Mouse (Mus musculus): ENCODE data around the gene Trim8. TPM values are rescaled to one million over a fixed set of nuclear protein-coding genes. Genes with fewer than 3 reads are reported as not detected.

Gene Trim8
- total RNA-seq, 2 experiments from 2014 or later: 19.0 to 19.2 TPM

DNA sequence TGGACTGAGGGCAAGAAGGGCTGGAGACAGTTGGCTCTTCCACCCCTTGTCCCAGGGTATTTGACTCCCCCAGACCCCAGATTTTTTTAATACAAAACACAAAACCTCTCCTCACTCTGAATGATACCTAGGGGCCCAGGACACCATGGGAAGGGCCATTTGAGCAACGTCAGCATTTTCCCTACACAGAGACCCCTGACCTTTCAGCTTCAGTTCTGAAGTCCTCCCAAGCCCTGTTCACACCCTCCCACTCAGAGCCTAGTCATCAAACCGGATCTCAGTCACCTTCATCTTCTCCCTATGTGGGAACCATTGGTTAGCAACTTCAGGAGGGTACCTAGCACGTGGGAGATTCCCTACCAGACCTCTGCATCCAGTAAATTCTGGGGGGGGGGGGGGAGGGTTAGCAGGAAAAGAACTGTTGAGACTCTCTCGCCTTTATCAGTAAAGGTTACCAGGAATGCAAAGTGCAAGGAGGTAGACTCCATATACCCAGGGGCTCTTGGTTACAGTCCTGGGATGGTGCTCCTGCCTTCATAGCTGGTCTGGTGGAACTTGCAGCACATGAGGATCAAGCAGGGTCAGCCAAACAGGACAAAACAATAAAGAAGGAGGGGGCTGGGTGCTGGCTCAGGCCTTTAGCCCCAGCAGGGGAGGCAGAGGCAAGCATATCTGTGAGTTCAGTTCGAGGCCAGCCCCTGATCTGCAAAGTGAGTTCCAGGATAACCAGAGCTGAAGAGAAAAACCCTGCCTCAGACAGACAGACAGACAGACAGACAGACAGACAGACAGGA is 17.5 kb downstream of the Trim8 start:
- DNase-seq: no peak
- intact Hi-C loops (cut with DNase I): no loop called here

DNA sequence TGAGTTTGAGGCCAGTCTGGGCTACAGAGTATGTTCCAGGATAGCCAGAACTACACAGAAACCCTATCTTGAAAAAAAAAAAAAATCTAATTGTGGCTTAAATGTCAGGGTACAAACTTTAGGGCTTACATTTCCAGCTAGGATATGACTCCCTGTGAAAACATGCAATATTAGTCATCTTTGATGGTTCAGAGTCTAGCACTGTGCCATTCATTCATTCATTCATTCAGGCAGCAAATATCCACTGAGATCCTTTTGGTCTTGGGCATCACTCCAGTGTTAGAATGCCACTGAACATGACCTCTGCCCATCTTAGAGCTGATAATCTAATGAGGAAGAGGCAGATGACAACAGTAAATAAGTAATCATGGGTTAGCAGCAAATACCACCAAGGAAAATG is 20.2 kb downstream of the Trim8 start:
- no peak for DNase-seq
- intact Hi-C loops (cut with DNase I): no loop called here

DNA sequence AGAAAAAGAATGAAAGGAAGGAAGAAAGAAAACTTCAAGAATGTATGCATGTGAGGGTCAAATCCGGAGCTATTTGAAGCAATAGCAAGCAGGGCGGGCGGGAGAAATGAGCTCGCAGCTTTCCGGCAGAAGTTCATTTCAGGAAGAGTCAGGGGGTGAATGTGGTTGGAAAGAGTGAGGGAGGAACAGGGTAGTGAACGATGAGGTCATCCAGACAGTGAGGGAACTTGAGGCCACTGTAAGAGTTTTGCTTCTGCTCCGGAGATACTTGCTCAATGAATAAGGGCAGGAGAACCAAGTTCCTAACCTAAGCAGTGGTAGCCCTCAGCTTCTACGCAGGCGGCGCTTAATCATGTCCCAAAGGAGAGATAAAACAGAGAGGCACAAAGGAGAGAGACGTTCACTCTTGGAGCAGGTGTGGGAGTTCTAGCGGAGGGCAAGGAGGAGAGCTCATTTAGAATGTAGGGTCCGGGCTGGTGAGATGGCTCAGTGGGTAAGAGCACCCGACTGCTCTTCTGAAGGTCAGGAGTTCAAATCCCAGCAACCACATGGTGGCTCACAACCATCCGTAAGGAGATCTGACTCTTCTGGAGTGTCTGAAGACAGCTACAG is 21.0 kb downstream of the Trim8 start:
- no peak for DNase-seq
- intact Hi-C loops (cut with DNase I): no loop called here

DNA sequence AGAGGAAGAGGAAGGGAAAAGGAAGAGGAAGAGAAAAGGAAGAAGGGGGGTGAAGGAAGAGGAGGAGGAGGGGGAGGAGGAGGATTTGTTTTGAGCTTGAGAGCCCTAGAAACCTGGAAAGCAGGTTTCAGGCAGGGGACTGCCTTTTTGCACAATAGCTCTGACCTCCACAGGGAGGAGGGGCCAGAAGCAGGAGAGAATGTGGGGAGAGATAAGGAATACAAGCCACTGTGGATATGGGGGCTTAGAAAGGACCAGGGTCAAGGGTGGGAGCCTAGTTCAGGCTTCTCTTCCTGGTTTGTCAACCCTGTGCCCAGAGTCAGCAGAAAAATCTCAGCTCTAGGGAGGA is 21.6 kb downstream of the Trim8 start:
- intact Hi-C loops (cut with DNase I): no loop called here
- DNase-seq: no peak

DNA sequence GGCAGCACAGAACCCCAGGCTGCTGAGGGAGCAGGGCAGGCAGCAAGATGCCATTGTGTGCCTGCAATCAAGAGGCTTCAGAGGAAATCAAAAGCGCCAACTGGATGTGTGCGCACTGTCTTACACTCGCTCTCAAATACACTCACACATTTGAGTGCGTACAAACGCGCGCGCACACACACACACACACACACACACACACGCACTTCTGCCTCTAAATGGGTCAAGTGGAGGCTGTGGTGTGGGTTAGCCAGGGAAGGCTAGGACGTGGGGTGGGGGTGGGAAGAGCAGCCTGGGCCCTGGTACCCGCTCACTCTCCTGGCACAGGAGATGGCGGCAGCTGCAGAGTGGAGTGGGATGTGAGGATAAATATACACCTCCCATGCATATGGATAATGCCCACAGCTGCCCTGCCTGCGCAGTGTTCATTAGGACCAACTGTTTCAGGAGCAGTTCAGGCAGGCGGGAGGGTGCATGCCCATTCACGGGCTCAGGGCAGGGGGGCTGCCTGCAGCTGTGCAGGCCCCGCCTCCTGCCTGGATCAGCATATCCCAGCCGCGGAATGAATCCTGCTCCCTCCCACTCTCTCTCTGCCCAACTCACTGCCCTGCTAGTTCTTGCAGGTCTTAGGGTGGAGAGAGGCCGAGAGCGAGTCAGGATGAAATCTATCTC is 22.1 kb downstream of the Trim8 start:
- intact Hi-C loops (cut with DNase I): no loop called here

DNA sequence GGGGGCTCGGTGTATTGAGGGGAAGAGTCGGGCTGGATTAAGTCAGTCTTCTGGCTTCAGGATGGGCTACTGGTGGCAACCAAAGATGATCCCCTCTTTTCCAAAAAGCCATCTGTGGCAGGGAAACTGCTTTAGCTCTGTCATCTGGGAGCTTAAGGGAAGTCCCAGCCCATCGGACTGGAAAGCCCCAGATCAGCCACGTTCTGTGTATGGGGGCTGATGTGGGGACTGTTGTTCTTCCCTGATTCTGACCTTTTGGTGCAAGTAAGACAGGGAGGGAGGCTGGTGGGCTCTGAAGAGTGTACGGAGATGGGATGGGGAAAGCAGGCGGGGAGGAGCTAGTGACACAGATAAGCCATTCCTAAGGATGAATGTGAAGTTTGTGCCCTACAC is 22.6 kb downstream of the Trim8 start:
- DNase-seq: no peak
- intact Hi-C loops (cut with DNase I): no loop called here

More for the DNA sequence above, 22.1 kb downstream of the Trim8 start:
- DNase-seq: no peak

DNA sequence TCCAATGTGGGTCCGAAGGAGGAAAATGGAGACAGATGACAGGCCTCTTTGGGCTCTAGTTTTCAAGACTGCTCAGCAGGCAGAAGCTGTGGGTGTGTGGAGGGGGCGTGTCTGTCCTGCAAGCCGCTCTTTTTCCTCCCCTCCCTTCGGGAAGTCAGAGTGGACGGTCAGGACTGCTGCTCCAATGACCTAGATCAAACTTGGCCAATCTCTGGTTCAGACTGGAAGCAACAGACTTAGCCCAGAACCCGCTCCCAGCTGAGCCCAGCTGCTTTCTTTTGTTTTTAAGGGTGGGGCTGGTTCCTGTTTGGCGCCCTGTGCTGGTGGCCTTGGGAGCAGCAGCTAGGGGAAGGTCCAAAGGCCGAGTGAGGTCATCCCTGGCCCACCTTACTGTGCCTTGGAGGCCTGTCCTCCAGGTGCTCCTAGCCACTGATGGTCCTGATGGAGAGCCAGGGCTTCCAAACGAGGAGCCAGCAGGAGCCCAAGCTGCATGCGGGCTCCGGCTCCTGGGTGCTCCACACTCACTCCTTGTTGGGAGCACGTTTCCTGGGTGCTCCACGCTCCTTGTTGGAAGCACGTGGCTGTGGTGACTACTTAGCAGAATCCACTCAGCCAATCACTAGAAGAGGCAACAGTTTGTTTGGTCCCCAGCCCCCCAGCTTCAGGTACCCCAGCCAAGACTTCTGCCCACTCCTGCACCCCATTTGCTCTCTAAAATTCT is 23.3 kb downstream of the Trim8 start:
- peak; percentile 48 to 58 for DNase-seq
- intact Hi-C loops (cut with DNase I): no loop called here

DNA sequence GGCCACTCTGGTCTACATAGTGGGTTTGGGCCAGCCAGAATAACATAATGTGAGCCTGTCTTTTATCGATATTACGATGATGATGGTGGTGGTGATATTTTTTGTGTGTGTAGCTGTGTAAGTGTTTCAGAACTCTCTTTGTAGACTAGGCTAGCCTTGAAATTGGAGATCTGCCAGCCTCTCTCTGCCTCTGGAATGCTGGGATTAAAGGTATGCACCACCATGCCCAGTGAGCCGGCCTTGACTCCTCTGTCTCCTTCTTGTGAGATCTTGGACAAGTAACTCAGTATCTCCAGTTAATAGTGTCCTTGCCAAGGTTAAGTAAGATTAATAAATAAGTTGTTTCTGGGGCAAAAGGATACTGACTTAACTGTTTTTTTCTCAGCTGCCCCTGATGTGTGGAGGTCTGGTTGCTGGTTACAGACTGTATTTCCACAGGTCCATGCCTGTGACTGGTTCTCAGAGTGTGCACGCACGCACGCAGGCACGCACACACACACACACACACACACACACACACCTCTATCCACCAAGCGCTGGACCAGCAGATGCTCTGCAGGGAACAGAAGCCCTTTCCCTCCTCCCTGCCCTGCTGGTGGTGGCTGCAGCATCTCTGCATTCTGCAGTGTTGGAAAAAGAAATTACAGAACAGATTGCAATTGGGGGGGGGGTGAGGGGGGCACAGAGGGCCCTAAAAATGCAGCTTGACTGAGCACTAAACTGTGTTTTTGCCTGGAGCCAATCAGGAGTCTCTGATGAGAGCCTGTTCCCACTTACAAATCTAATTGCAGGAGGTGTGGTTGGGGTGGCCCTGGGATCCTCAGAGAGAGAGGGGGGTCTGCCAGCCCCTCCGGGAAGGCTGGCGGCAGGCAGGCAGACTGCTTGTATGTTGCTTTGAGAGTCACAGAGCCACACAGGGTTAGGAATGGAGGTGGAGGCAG is 24.5 kb downstream of the Trim8 start:
- intact Hi-C loops (cut with DNase I): no loop called here
- DNase-seq: no peak

DNA sequence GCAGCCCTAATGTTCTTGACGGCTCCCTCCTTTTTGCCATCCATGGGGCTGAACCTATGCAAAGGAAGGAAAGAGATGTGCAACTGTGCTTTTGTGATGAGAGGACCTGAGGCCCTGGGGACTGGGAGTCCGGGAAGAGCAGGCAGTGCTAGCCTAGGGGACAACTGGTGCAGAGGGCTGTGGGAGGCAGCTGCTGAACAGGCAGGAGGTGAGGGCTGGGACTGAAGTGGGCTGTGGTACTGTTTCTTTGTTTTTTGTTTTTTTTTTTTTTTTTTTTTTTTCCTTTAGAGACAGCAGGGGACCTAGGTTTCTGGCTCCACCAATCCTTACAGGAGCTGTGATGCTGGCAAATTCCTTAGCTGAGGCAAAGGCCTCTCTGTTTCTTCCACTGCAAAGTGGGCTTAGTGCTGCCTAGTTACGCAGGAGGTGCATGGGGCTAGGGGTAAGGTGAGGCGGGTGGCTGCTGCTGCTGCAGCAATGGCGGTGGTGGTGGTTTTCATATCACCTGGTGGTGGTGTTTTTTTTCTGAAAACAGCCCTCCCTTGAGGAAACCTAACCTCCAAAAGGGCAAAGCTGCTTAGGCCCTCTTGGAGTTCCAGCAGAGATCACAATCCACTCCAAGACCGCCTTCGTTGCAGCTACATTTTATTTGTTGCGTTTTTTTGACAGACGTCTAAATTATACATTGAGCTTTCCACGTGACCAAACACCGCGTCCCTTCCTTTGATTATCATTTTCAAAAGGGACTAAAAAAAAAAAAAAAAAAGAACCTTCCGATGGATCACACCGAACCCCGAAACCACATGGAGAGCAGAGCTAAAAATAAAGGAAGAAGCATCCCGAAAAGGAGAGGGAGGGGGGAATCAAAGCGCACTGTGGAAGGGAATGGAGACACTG is 26.4 kb downstream of the Trim8 start:
- no peak for DNase-seq
- intact Hi-C loops (cut with DNase I): no loop called here

DNA sequence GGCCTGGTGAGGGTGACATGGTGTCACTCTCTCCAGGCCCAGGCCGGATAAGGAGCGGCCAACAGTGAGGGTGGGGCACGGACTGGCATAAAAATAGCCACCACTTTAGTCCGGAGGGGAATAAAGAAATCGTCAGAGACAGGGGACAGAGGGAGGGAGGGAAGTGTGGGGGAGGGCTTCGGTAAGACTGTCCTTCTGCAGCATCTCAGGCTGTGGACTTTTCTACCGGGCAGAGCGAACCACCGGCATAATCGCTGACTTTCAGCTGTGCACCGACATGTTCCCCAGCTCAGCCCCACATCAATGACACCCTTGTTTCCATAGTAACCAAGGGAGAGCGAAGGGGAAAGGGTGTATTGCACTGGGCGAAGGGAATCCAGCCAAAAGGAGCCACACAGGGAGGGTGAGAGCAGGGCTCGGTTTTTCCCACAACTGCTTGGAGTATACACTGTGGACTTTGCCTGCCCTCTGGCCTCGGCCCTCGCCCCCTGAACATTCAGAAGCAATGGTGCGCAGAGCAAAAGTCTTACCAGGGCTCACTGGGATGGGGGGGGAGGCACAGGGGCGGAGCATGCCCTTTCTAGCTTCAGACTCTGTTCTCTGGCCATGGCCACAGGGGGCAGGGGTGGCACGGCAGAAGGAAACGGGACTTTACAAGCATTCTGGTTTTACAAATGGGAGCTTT is 27.2 kb downstream of the Trim8 start:
- DNase-seq: peak in 1 of 2 experiments; percentile 46
- intact Hi-C loops (cut with DNase I): no loop called here

DNA sequence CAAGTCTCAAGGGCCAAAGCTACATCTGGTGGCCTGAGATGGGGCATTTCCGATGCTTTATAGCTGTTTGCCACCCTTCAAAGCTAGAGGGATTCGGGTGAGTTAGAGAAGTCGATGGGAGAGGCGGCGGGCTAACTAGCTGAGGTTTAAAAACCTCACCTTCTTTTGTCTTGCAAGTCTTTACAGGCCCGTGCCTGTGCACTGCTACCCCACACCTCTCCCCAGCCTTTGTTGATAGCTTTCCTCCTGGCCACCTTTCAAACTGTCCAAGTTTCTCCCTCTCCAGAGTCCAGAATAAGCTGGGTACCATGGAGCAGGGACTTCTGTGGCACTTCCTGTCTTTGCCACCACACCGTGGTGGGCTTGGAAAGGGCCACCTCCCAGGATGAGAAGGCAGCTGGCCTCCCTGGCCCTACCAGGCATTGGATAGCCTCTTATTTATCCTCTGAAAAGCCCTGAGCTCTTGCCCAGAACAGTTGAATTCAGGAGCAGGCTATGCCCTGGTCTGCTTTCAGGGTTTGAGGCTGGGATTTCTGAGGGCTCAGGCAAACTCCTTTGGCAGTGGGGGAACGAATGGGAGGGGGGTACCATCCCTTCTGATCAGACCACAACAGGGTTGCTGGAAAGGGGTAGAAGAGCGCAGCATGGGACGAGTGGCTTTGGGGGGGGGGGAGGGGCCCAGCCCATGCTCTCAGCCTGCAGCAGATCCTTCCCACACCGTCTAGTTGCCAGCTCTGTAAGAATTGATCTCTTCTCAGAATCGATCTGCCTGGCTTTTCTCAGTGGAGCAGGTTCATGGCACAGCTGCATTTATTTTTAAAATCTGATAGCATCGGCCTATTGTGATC is 28.3 kb downstream of the Trim8 start:
- intact Hi-C loops (cut with DNase I): no loop called here
- DNase-seq: no peak

DNA sequence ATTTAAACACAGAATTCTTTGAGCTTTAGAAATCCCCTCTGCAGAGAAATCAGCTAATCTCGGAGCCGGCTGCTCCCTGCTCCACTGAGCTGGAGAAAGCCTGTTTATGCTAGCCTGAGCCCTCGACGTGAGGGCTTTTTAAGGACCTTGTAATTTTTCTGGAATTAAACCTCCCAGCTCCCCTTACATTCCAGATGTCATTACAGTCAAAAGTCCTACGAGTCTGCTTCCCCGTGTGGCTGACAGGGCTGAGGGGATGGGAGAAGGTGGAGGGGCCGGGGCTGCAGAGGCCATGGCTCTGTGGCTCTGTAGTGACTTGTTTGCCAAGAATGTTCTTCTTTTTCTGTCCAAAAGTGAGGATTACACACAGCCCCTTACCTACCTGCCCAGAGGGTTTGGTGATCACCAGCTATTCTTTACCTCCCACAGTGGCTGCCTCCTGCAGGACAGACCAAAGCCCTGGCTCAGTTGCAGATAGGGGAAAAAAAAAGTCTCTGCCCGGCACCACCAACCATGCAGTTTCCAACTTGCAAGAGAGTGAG is 29.0 kb downstream of the Trim8 start:
- intact Hi-C loops (cut with DNase I): no loop called here
- DNase-seq: no peak

DNA sequence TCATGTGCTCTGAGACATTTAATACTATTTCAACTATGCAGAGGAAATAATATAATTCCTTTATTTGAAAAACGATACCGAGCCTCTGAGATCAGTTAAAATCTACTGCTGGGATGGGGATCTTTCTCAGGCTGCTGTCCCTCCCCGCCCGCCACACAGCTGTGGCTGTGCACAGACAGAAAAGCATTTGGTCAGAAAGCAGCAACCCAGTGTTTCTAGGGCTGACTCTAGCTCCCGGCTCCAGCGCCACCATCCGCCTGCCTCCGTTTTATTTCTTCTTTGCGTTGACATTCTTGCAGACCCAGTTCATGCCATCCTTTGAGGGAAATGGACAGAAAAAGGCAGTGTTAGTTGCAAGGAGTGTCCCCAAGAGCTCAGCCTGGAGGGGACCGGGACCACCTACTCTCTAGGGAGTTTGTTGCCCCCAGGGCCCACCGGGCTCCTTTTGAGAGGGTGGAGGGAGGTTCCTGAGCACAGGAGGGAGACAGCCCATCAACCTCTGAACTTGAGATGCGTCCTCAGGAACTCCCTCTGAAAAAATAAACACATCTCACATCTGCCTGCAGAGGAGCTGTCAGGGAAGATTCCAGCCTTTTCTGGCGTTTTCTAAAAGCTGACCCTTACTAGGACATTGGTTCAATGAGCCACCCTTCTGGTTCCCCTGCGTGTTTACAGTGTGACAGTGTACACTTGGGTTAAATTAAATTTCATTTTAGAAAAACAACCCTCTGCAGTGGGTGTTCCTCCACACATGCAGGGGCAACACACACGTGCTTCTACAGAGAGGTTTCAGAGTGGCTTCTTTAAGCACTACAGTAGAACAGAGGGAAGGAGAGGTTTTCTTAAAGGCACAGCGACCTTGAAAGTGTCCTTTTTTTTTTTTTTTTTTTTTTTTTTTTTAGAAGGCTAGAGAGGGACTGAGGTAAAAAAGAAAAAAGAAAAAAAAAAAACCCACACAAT is 29.8 kb downstream of the Trim8 start:
- no peak for DNase-seq
- intact Hi-C loops (cut with DNase I): no loop called here

DNA sequence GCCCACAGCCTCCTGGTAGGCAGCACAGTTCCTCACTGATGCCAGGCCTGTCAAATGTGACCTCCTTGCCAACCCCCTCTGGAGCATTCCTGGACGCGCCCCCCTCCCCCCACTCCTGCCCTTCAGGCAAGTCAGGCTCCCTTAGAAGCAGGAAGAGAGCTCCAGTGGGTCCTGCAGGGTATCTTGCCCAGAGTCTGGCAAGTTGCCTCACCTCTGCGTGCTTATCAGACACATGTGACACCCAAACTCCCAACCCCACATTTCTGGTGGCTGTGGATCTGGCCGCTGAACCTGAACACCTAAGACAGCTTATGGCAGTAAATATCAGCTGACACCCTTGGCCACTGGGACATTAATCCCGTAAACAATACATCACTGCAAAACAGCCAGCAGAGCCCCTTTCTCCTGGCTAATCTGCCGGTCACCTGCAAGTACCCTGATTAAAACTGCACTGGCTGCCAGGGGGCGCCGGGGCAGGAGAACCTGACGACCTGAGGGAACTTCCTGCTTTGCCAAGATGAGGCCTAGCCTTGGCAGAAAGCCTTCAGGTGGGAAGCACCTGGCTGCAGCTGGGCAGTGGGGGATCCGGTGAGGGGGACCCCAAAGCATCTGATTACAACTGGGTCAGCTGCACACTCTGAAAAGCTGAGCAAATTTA is 30.7 kb downstream of the Trim8 start:
- DNase-seq: no peak
- intact Hi-C loops (cut with DNase I): no loop called here

DNA sequence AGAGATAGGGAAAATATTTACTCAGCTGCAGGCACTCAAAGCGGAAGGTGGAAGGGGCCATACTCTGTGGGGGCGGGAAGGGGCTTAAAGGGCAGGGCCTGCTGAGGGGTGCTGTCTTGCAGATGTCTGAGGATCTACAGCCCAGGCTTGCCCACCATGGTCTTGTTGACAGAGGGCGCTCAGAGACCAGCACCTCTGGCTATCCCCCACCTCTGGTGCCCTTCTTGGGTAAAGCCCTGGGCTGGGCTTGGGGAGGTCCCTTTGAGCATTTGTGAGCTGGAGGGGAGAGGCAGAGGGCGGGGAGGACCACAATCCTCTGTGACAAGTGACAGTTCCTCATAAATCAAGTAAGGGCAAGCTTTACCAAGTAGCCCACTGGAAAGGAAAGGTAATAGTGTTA is 31.6 kb downstream of the Trim8 start:
- no peak for DNase-seq
- intact Hi-C loops (cut with DNase I): no loop called here

DNA sequence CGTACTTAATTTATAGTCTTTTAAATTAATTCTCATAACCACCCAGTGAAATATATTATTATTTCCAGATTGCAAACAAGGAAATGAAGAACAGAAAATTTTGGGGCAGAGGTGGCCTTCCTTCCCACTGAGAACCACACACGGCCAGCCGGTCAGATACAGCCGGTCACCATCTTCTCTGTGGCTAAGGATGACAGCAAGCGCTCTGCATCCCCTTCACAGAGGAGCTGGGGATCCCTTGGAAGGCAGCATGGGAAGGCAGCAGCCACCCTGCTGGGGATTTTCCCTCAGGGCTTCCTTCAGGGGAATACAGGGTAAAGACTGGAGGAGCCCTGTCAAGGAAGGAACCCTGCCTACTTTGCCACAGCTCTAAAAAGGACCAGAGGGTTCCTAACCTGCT is 32.0 kb downstream of the Trim8 start:
- intact Hi-C loops (cut with DNase I): no loop called here

More for the DNA sequence above, 32.0 kb downstream of the Trim8 start:
- no peak for DNase-seq
